Mouse (Mus musculus): ENCODE results near the gene Rusc2.

DNA sequence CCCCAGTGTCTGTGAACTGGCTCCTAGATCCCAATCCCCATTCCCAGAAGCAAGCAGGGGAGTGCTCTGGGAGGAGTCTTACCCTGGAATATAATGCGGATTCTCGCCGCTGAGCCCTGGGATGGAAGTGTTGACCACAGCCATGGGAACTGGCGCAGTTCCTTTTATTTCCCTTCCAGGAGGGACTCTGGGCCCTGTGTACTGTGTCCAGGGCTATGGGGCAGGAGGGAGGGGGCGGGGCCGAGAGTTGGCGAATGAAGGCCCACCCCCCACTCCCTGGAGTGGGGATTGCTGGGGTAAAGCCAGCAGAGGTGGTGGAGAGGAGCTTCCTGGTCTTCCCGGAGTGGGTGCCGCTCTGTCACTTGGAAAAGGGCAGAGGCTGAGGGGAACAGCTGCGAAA, 47.2 kb downstream of the Rusc2 start, which contains the start of gene Fam166b:
- no peak for TF ChIP-seq FLI1 (IDR thresholded peaks at IDR 0.05; ENCODE audit: low read length)
- TF ChIP-seq GATA1 (IDR thresholded peaks at IDR 0.05; ENCODE audit: borderline replicate concordance, low read length), result no peak

Data from megakaryocyte, embryonic 14.5 days (primary cell).